Mouse (Mus musculus) c-Kit-positive CD71-negative TER-119-negative erythroid progenitor cells, embryonic 14.5 days (primary cell): ENCODE measurements around the gene Krt32.

Experiments
- DNase-seq: peaks from one replicate; pipeline ENCODE4 v3.0.0-alpha.2; 2013; ENCODE audit warnings: low read depth

Krt32 gene

DNA sequence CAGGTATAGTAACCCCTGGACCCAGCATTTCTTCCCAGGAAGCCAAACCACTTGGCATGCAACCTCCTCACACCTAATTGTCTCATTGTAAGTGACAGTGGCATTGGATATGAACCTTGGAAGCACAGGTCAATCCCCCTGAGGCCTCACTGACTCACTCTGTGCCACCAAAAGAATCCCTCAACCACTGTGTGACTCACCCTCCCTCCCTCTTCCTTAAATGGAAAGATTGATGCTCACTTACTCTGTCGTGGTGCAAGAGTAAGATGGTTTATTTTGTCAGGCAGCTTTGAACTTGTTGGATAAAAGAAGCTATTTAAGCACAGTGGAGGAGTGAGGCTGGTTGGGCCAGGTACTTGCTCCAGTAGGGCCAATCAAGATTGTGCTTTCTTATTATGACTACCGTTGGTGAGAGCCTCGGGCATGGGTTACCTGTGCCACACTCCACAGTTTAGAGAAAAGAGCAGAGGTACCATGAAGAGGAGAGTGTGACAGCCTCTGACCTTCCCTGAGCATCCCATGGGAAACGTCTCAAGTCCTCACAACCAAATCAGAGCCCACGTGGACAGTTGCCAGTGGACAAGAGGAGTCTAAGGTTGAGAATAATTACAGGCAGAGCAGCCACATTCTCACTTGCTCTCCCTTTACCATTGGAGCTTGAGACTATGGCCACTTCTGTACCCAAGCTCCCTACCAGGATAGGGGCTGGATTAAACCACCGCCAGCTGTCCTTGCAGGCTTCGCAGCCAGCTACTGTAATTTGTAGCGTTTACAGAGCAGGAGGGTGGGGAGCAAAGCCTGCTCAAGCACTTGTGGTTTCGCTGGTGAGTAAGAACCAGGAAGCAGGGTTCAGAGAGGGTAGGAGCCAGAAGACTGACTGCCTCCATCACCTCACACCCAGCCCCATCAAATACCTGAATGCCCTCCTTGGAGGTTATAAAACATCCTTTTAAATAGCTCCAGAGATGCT lies 32.1 kb downstream of the Krt32 start:
- DNase-seq, result no peak

DNA sequence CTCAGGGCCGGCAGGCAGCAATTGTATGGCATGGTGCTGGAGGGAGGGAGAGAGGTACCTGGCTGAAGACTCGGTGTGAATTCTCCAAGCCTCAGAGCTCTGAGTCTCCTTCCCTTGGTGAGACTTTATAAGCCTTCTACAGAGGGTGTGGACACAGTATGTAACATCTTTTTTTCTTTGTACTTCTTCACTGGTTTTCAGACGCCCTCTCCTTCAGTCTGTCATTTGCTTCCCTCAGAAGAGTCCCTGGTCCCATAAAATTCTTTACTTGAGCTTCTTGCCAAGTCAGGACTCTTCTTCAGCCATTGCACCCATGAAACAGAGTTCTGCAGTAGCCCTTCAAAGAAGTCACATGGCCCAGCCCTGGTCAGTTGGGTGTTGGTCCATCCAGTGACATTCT lies 37.6 kb downstream of the Krt32 start, which contains the start of gene Krt31:
Gene Krt31, minus strand, starts transcription at position 101 of the 400 bp plus-strand sequence.
- DNase-seq, result no peak

DNA sequence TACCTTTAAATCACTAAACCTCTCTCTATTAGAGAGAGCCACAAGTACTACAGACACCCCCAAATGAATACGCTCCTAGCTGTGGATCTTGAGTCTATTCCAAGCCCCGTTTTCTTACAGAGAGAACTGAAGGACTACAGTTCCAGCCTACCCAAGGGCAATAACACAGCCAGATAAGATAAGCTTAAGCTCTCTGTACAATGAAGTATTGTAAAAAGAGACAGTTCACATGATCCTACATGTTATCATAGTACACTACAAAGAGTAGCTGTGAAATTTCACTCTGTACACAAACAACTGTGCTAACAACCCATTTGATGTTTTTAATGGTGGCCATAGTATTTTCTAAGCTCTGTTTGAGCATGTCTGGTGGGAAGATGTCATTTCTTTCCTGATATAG lies 40.8 kb downstream of the Krt32 start:
- DNase-seq, result no peak

DNA sequence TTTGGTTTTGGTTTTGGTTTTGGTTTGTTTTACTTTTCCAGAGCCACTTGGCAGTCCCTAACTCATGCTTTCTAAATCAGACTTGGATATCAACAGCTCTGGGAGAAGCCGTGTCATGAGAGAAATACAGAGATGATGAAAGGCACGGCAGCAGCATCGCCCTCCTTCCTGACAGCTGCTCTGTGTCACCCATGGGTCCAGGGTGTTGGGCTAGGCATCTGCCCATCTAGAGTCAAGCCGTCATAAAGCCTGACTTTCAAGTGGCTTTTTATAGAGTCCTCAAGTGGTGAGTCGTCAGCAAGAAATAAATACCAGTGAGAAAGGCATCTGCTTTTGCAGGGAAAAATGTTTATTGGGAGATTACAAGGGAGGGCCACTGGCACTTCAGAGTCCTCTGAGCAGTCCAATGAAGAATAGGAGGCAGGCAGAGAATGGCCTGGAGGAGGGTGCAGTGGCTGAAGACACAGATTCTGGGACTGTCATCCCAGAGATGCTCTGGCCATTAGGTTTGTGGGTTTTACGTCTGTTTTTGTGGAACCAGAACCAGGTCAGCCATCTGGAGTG lies 41.6 kb downstream of the Krt32 start:
- no peak for DNase-seq

DNA sequence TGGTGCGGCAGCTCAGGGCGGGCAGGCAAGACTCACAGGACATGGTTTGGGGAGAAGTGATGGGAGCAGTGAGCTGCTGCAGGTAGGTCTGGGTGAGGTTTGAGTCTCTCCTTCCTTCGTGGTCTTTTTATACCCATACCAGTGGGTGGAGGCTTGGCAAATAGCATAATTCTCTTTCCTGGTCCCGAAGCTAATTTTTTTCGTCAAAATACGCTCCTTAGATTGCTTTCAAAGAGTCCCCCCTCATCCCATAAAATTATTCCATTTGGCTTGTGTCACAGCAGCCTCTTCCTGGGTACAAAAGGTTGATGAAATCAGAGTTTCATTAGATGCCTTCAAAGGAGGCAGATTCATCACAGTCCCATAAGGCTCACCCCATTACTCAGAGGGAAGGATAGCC lies 46.6 kb downstream of the Krt32 start, which contains the start of gene Krt34:
Gene Krt34, minus strand, starts transcription at position 101 of the 400 bp plus-strand sequence.
- DNase-seq, result no peak
